Mouse (Mus musculus) gonadal fat pad, adult 2 months (tissue): Measurements from ENCODE around the gene 1700028J19Rik. TPM values are rescaled to one million over a fixed set of nuclear protein-coding genes. Genes with fewer than 3 reads are reported as not detected.

Source experiments
- DNase-seq: peaks from one replicate; pipeline ENCODE4 v3.0.0-alpha.2; 2012; ENCODE audit warnings: low read depth
- polyA plus RNA-seq: library from polyadenylated mRNA; depleted of rRNA; stranded (reverse); fragments of >200 nt; gene quantifications from 2 replicates; pipeline ENCODE4 v1.2.3, GENCODE M21; 2012; rRNA removed

Gene 1700028J19Rik
- 4.4 and 7.6 TPM in 2 replicates for polyA plus RNA-seq

DNA sequence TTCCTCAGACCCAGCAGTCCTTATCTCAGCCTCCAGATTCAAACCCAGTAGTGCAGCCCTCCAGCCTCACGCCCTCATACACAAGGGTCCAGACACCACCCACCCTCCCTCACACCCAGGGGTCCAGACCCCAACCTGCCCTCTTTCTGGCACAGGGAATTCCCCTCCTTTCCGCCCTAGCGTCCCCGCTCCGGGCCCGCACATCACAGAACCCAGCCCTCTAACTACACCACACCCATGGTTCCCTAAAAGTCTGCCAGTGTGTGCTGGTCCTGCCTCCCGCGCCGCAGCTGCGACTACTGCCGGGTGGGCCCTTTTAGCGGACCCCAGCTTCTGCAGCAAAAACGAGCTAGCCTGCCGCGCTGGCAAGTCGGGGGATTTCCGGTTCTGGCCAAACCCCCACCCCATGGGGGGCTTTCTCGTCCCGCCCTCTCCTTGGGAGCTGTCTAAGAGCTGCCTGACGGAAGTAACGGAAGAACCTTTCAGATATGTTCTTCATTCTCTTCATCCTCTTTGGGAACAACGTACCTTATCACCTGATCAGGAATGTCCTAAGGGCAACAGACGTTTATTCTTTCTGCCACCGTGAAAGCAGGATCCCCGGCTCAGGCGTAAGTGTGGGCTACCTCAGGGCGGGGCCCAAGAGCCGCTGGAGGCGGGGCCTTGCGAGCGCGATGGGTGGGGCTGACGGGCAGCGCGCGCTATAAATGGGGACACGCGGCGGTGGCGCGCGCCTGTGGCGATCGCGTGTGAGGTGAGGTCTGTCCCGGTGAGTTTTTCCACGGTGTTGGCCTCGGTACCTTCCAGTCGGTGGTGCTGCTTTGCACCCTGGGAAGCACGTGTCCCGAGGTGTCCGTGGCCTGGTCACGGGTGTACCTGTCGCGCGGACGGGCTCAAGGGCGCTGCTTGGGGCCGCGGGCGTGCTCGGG, at the start of gene 1700028J19Rik, which contains the start of gene 2410002F23Rik:
1700028J19Rik (minus strand) TSS at position 641 of the 929 bp plus-strand sequence.
2410002F23Rik (plus strand) TSS at position 668 of the 929 bp plus-strand sequence.
- peak; percentile 45 for DNase-seq

DNA sequence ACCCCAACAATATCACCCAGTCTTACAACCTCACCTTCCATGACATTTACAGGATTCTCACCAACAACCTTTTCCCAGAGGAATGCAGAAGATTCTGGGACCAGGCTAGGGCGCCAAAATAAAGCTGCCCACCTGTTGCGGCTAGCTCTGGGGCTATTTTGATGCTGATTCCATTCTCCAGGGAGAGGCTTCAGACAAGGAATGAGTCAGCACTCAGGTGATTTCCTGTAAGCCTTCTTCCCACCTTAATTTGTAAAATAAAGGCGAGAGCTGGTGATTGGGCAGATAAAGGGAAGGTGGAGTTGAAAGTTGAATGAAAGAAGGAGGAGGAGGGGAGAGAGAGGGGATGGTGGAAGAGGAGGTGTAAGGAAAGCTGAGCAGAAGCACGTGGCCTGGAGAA, 44.9 kb upstream of the 1700028J19Rik start:
- no peak for DNase-seq

DNA sequence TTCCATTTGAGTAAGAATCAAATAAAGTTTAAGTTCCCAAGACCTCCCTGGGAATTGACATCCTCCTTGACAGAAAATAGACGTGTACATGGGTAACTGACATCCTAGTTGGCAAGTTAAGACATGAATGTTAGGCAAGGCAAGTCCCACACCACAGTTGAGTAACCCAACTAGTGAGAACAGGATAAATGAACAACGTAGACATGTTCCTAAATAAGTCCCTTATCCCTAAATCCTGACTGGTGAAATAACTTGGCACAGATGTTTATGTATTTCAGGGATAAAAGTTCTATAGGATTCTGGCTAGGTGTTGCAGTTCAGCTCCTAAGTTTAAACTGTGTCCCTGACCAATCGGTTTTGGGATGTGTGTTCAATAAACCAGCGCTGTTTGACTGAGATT, 44.5 kb upstream of the 1700028J19Rik start:
- peak; percentile 88 for DNase-seq

DNA sequence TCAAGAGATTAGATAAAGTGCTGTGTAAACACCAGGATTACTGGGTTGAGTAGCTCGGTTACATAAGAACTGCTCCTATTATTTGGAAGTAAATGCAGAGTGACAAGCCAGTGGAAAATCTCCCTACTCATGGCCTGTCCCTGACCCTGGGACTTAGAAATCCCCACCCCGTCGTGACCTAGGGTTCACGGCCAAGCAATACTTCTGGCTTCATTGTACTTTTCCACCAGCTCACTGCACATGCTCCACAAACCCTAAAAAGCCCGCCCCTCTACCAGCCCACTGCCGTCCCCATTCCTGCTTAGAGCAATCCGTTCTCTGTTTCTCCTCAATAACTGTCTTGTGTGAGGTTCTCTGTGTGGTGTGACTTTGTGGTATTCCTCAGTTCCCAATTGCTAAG, 41.3 kb upstream of the 1700028J19Rik start:
- no peak for DNase-seq

DNA sequence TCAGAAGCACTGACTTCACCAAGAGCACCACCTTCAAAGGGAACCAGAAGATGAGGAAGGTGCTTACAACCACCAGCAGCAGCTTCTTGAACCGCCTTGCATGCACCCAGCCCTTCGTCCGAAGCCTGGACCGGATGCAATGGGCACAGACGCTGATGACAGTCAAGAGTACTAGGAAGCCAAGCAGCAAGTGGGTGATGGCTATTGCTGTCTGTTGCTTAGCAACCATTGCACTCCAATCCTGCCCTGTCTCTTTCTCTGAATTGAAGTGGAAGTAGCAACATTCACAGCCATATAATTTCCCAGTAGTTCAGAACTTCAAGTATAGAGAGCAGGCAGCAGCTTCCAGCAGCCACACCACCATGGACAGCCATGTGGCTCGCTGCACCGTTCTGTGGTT, 35.1 kb upstream of the 1700028J19Rik start:
- DNase-seq = no peak

DNA sequence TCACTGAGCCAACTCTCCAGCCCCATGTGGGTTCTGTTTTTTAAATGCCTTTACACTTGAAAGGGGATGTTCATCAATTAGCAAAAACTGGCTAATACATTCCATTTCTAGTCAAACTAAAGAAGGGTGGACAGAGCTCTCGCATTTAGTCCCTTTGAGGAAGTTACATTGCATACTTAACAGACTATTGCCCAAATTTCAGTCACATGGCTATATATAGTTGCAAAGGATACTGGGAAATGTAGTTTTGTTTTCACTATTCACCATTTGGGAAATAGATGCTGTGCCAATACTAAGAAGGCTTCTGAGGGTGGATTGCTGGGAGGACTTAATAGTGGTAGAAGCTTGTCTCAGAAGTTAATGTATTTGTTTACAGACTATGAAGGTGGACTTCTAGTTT, 34.5 kb upstream of the 1700028J19Rik start:
- no peak for DNase-seq

DNA sequence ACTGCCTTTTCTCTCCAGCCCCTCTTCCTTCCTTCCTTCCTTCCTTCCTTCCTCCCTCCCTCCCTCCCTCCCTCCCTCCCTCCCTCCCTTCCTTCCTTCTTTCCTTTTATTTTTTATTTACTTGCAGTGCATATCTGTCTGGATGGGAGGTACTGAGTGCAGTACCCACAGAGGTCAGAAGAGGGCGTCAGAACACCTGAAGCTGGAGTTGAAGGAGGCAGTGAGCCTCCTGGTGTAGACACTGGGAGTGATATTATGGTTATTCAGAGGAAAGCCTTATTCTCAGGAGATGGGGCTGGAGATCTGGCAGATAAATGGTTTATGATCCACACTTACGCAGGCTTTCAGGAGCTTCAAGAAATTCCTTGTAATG, 30.7 kb upstream of the 1700028J19Rik start:
- no peak for DNase-seq

DNA sequence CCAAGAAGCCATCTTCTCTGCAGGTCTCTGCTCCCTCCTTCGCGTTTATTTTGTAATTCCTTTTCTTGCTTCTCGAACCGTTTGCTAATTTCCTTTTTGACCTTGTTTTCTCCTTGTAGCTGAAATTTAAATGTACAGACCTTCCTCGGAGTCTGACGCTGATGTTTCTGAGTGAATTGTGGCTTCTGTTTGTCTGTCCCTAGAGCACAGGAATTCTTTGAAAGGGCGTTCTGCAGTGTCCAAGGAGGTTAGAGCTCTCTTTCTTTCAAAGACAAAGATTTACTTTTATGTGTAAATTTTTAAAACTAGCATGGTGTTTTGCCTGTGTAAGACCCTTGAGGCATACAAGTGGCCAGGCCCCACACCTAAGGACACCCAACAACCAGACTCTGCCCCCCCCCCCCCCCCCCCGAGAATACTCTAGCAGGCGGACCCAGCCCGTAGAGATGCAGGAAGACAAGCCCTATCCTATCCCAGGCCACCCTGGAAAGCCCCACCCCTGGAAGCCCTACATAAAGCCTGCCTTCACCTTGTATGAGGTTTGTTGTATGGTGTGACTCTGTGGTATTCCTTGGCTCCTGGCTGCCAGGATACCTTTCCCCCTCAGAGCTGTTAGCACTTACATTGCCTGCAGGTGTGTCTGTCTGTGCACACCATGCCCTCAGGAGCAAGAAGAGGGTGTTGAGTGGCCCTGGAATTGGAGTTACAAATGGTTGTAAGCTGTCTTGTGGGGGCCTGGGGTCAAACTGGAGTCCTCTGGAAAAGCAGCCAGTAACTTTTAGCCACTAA, 30.2 kb upstream of the 1700028J19Rik start:
- no peak for DNase-seq

DNA sequence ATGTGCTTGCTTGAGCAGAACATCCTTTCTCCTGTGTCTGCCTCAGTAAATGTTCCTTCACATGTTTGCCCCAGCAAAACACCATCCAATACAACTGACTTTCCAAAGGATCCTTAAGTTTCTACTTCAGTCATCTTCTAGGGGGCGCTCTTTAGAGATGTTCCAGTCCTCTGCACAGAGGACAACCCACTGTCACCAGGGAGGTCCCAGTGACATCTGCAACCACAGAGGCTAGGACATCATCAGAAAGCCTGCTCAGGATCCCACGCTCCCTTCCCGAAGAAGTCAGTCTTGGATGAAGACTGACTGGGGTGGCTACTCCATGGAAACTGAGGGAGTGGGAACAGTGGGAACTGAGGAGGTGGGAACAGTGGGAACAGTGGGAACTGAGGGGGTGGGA, 29.1 kb upstream of the 1700028J19Rik start:
- no peak for DNase-seq

DNA sequence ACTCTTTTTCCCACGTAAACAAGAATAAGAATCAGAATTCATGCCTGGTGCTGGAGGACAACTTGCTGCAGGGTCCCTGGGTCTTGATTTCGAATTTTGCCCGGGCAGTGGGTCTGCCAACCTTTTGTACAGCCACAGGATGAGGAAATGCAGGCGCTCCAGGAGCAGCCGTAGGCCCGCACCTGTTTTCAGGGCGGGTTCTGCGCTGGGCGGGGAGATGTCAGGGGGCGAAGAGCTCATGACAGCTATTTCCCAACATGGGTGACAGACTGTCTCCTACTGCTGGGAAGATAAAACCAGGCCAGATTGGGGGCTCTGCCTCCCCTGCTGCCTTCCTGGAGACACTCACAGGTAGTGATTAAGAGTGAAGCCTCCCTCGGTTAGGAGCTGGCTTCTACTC, 27.6 kb upstream of the 1700028J19Rik start:
- no peak for DNase-seq

DNA sequence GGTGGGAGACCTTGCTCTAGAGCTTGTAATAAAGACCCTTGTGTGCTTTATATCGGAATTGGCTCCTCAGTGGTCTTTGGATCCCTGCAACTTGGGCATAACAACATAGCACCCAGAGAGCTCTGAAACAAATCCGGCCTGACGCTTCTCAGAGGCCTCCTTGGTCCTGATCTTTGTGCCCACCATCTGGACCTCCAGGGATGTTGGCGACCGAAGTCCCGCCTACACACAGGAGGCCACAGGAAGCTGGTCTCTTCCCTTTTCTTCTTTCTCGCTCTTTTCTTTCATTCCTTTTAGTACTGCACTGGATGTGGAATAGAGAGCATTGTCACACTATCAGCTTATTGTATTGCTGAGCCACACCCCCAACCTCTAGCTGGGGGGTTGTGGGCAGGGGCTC, 27.0 kb upstream of the 1700028J19Rik start:
- no peak for DNase-seq

DNA sequence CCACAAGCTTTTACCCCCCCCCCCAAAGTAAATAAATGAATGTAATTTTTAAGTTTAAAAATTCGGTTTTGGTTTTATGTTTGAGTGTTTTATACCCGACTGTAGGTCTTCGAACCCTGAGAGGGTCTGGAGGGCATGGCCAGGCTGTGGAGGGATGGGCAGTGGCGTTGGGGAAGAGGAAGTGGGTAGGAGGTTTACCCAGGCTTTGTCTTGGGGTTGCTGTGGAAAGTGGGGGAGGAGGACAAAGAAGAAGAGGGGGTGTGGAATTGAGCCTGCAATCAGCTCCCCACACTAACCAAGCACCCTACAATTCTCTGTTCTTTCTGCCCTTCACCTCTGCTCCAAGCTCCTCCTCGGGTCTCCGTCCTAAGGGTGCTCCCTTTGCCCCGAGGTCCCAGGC, 26.1 kb upstream of the 1700028J19Rik start:
- no peak for DNase-seq

DNA sequence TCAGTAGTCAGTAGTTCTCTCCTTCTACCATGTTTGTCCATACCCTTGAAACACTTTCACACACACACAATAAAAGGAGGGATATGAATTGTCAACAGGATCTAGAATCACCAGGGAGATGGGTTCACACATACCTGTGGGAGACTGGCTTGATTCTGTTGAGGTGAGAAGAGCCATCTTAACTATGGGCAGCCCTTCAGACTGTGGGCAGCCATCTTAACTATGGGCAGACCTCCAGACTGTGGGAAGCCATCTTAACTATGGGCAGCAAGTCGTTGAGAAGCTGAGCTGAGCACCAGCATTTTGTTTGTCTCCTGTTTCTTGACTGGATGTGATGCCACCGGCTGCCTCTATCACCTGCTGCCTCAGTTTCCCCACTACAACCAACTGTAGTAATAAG, 24.8 kb upstream of the 1700028J19Rik start:
- no peak for DNase-seq

DNA sequence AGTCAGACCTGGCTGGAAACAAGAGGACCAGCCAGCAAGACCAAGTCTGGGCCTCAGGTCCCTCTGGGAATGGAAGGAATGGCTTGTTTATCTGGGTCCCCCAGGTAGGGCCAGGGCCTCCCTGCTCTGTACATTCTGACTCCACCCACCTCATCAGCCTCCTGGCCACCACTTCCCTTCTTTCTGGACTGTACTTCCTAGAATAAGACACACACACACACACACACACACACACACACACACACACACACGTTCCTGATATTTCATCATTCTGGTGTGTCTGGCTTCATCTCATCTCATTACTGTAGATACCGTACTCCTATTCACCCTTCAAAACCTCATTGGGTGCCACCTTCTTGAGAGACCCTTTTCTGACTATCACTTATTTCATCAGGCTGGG, 22.9 kb upstream of the 1700028J19Rik start:
- no peak for DNase-seq

DNA sequence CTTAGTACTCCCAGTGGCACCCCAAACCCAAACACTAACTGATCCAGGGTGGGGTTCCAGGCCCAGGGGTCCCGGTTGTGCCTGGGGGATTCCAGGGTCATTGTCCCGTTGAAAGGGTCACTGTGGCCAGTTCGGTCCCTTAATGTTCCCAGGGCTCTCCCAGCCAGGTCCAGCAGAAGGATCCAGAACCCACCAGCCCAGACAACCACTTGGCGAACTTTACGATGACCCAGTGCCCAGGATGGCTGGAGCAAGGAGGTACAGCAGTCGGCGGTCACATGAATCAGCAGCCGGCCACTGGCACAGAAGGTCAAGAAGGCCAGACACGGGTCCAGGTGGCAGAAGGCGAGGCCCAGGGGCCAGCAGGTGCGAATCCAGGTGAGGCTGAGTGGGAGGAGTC, 21.6 kb upstream of the 1700028J19Rik start:
- no peak for DNase-seq

DNA sequence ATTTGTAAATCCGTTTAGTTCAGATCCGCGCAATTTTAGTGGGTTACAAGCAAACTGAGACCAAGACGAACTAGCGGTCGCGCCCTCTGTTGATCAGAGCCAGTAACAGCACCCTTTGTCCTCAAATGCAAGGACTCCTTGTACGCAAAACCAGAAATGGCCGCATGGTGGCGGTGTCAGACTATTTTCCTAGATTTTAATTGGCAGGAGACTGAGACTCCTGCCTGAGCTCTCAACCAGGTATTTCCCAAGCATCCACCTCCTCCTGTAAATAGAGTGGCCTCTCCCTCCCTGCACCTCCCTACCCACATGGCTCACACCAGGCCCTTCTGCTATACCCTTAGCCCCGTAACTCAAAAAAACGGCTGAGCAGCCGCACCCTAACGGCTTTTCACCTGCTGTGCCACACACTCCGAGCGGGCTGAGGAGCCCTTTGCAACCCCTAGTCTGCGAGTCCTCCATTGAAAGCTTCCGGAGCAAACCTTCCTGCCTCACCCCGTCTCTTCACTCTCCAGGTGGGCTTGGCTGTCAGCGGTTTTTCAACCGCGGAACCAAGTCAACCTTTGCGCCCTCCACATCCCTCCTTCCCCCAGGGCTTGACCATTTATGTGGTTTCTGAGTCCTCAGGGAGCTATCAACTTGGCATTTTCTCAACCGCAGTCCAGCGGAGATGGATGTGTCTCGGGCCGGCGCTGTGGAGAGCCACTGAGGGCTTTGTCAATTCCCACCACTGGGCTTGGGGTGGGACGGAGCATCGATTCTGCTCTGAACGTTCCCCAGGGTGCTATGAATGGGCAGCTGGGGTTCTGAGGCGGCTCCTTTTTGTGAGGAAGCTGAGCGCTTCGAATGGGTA, 16.5 kb upstream of the 1700028J19Rik start:
- peak; percentile 58 for DNase-seq

DNA sequence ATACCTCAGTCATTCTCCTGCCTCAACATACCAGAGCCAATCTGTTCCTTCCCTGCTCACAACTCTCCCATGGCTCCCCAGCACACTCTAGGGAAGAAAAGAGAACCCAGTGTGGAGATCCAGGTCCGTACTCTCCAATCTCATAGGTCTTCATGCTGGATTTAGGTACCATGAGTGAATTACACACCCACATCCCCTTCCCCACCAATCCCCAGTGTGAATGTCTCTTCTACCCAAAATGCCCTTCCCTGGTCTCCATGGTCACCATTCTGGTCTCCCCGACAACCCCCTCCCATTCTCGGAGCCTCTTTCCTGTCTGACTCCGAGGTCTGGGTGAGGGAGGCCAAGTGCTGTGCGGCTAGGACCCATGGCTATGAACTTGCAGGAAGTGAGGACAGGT, 14.7 kb upstream of the 1700028J19Rik start, which contains the start of gene Gm15517:
Gm15517 (plus strand) TSS at position 301 of the 400 bp plus-strand sequence.
- DNase-seq = no peak

DNA sequence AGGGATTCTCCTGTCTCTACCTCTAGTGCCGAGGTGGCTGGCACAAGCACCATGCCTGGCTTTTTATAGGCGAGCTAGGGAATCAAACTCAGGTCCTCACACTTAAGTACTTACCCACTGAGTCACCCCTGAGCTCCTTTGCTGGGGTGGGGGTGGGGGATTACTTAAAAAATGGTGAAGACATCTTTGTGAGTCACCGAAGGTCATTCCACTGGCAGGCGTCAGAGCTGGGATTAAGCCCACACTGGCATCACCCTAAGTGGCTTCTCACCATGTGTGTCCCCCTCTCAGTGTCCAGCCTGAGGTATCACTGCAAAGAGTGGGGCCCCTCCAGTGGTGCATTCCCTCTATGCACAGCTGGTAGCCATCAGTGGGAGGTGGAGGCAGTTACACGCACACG, 13.9 kb upstream of the 1700028J19Rik start:
- DNase-seq = no peak

DNA sequence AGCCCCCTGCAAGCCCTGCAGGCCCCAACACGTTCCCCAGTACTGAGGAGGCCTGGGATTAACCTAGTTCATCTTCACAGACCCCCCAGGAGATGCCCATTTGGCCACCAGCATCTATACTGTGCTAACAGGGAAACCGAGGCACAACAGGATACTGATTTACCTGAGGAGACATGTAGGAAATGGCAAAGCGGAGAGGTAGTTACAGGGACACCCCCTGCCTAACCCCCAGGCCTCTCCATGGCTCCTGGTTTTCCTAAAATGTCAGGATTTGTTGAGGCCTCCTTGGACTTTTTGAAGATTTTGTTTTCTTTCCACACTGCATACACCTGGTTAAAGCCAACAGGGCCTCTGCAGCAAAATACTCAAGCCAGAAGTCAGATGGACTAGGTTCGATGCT, 10.8 kb upstream of the 1700028J19Rik start, which contains the start of gene Acp4:
Acp4 (minus strand) TSS at position 101 of the 400 bp plus-strand sequence.
- DNase-seq = no peak

DNA sequence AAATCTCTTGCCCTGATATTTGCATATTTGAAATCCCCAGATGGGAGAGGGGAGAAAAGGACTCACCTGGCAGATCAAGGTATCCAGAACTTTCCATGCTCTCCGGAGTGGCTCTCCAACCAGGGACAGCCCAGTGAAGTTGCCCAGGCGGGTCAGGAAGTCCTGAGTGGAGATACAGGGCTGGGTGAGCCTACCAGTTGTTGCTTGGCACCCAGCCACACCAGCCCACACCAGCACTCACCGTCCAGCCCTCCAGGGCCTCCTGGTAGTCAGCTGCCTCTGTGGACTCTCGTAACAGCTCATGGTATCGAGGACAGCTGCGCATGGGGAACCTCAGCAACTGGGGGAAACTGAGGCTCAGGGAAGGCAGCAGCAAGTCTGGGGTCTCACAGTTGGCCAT, 8.4 kb upstream of the 1700028J19Rik start:
- DNase-seq = no peak

DNA sequence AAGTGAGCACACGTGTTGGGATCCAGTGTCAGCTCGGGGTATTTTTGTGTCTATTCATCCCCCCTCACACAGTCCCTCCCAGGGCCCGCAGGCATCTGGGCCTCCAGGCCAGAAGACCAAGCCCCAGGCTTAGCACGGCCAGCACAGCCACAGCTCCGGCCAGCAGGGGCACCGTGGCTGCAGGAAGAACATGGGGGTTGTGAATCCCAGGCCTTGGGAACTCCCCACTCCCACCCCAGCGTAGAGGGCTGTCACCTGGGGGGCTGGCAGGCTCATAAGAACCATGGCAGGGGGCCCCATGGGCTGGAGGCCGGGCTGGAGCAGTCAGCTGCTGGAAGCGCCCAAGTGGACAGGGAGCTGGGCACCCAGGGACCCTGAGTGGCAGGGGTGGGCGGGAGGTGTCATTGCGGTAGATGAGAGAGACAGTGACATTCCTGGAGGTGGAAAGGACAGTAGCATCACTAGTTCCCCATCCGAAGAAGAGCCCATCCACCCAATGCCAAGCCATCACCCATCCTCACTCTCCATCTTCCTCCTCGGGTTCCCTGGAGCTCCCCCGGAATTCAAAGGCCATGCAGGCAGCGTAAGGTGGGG, 6.6 kb upstream of the 1700028J19Rik start:
- DNase-seq = no peak
